Mouse (Mus musculus): Measurements from ENCODE around the gene Plxnd1. TPM values are rescaled to one million over a fixed set of nuclear protein-coding genes. Genes with fewer than 3 reads are reported as not detected.

Plxnd1 gene
- polyA plus RNA-seq, 1 experiment from 2014 or later = 8.5 TPM

DNA sequence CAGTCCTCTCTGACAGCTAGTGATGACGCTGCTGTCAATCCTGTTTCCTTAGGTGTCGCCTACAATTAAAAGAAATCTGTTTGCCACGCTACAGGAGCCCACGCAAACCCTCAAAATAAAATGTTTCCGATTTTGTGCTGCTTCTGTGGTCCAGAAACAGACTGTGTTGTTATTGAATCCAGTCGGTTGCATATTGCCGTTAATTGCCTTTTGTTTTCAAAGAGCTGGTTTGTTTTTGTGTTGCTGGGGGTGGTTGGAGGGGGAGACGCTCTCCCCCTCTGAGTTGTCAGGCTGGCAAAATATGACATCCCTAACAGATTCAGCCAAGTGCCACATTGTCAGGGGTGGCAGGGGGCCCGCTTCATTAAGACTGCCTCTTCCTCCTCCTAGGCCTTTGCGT is 81.3 kb downstream of the Plxnd1 start:
- Histone ChIP-seq H3K4me1 (ENCODE audit: control insufficient read depth, insufficient read depth, low read depth, low read length) (peaks cover 8% of the 10 kb centered on the region), H3K36me3 (ENCODE audit: control insufficient read depth, insufficient read depth, low read length) (peaks cover 1% of the 10 kb centered on the region), H3K4me2 (ENCODE audit: low read length) (no peak overlapping the region), H3K9ac (ENCODE audit: low read depth, low read length) (no peak overlapping the region), H3K27me3 (replicated peaks; ENCODE audit: control insufficient read depth, insufficient read depth, low read length) (no peaks in the 10 kb centered on the region), H3K27ac (ENCODE audit: low read depth, low read length) (no peak overlapping the region; the same call in 1 of the 2 replicates), H3K4me3 (ENCODE audit: low read length) (no peak overlapping the region), H3K9me3 (ENCODE audit: control insufficient read depth, low read length) (no peaks in the 10 kb centered on the region)
- no peak for ATAC-seq
- WGBS = 76% methylated on average over 10 of the region's 10 CpGs

DNA sequence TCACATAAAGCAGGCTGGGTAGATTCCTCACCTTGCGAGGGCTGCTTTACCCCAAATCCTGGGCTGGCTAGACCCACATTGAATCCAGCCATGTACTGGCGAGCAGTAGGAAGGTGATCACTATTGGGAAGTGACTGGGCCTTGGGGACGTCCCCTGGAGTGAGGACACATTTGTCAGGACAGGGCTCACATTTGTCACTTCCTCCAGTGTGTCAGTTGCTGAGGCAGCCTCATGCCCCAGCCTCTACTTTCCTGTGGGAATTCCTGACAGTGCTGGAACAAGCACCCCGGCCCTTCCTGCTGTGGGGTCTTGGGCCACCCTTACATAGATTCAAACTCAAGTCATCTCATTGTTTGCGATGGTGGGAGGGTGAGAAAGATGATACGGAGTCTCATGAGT is 83.0 kb downstream of the Plxnd1 start:
- Histone ChIP-seq H3K36me3 (ENCODE audit: control insufficient read depth, insufficient read depth, low read length) (no peaks in the 10 kb centered on the region), H3K27me3 (replicated peaks; ENCODE audit: control insufficient read depth, insufficient read depth, low read length) (no peaks in the 10 kb centered on the region), H3K4me3 (ENCODE audit: low read length) (no peak overlapping the region), H3K4me1 (ENCODE audit: control insufficient read depth, insufficient read depth, low read depth, low read length) (peaks cover 8% of the 10 kb centered on the region), H3K4me2 (ENCODE audit: low read length) (no peak overlapping the region), H3K27ac (ENCODE audit: low read depth, low read length) (no peak overlapping the region), H3K9ac (ENCODE audit: low read depth, low read length) (no peak overlapping the region), H3K9me3 (ENCODE audit: control insufficient read depth, low read length) (no peaks in the 10 kb centered on the region)
- WGBS = 83% methylated on average over 6 of the region's 6 CpGs
- ATAC-seq = no peak

DNA sequence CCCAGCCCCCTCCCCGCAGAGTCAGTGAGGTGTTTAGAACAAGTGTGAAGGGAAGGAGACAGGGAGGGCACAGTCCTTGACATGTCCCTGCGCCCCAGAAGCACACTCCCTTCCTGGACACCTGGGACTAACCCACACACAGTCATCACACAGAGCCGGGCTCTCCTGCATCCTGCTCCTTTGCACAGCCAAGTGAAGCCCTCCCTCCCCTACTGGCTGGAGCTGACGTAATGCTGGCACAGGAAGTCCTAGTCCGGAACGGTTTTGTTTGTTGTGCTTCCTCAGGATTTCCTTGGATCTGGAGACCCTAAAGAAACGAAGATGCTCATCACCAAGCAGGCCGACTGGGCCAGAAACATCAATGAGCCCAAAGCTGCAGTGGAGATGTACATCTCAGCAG is 84.9 kb downstream of the Plxnd1 start:
- no peak overlapping the region for H3K9ac ChIP-seq (ENCODE audit: low read depth, low read length)

DNA sequence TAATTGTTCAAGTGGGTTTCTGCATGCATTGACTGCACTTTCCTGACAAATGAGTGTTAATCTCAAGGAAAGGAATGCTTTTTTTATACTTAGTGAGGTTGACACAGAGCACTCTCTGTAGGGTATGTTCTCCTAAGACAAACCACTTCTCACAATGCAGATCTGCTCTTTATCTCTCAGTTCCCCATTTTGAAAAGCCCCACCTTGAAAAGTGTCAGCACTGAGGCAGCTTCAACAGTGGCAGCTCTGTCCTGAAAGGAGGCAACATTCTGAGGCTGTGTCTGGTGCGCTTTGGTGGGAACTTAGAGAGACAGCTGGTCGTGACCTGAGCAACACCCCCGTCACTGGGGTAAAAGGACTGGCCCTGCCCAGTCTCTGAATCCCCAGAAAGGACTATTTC is 85.8 kb downstream of the Plxnd1 start:
- Histone ChIP-seq H3K27ac (ENCODE audit: low read depth, low read length) (no peak overlapping the region), H3K4me1 (ENCODE audit: control insufficient read depth, insufficient read depth, low read depth, low read length) (peaks cover 4% of the 10 kb centered on the region), H3K4me2 (ENCODE audit: low read length) (no peak overlapping the region), H3K36me3 (ENCODE audit: control insufficient read depth, insufficient read depth, low read length) (no peaks in the 10 kb centered on the region), H3K27me3 (replicated peaks; ENCODE audit: control insufficient read depth, insufficient read depth, low read length) (no peaks in the 10 kb centered on the region), H3K9me3 (ENCODE audit: control insufficient read depth, low read length) (no peaks in the 10 kb centered on the region), H3K4me3 (ENCODE audit: low read length) (no peak overlapping the region), H3K9ac (ENCODE audit: low read depth, low read length) (no peak overlapping the region)
- no peak for ATAC-seq
- WGBS = 62% methylated on average over 3 of the region's 3 CpGs

More for the DNA sequence above, 84.9 kb downstream of the Plxnd1 start:
- no peak overlapping the region for H3K27ac ChIP-seq (ENCODE audit: low read depth, low read length)
- no peak overlapping the region for H3K4me2 ChIP-seq (ENCODE audit: low read length)
- no peaks in the 10 kb centered on the region for H3K36me3 ChIP-seq (ENCODE audit: control insufficient read depth, insufficient read depth, low read length)
- peaks cover 4% of the 10 kb centered on the region for H3K4me1 ChIP-seq (ENCODE audit: control insufficient read depth, insufficient read depth, low read depth, low read length)
- 67% methylated on average over 8 of the region's 8 CpGs for WGBS
- no peak overlapping the region for H3K4me3 ChIP-seq (ENCODE audit: low read length)
- ATAC-seq = 0 out of 2 replicates have a peak, but pooled peaks have one; percentile 31
- no peaks in the 10 kb centered on the region for H3K27me3 ChIP-seq (replicated peaks; ENCODE audit: control insufficient read depth, insufficient read depth, low read length)
- H3K9me3 ChIP-seq (ENCODE audit: control insufficient read depth, low read length) = no peaks in the 10 kb centered on the region

DNA sequence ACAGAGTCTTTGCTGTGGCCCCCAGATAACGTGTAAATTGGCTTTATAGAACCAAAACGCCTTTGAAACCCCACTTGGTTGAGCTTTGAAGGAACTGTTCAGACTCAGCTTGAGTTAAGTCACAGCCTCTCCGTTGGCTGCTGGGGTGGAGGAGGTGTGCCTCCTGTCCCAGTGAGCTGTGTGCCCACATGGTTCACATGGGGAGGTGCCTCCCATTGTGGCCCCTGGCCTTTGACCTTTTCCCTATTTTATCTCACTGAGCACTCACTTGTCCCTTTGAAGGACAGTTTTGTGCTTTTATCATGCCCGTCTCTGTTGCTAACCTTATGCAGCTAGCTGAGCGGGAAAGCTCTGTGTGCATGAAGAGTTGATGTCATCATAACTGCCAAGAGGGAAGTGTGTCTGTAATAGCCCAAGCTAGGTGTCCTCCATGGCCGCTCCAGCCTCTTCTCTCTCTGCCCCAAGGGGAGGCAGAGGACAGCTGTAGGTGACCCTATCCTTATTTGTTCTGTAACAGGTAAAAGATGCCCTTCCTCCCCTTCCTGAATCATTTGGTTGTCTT is 86.3 kb downstream of the Plxnd1 start:
- Histone ChIP-seq H3K36me3 (ENCODE audit: control insufficient read depth, insufficient read depth, low read length) (no peaks in the 10 kb centered on the region), H3K4me1 (ENCODE audit: control insufficient read depth, insufficient read depth, low read depth, low read length) (no peaks in the 10 kb centered on the region), H3K27me3 (replicated peaks; ENCODE audit: control insufficient read depth, insufficient read depth, low read length) (no peaks in the 10 kb centered on the region), H3K9ac (ENCODE audit: low read depth, low read length) (no peak overlapping the region), H3K9me3 (ENCODE audit: control insufficient read depth, low read length) (no peaks in the 10 kb centered on the region), H3K4me3 (ENCODE audit: low read length) (no peak overlapping the region), H3K27ac (ENCODE audit: low read depth, low read length) (no peak overlapping the region), H3K4me2 (ENCODE audit: low read length) (no peak overlapping the region)
- no peak for ATAC-seq
- WGBS = 37% methylated on average over 6 of the region's 6 CpGs

DNA sequence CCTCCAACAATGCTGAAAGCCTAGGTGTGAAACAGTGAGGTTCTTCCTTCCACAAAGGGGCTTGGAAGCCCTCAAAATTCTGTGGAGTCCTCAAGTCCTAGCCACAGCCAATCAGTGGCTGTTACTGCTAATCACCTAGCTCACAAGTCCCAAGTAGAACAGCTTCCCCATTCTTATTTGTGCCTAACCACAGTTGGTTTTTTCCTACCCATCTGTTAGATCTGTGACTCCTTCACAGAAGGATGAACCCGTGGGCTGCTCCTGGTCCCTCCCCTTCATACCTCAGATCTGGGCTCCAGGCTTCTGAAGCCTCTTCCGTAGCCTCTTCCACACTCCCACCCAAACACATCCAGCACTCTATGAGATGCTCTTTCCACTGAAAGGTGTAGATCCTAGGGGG is 87.9 kb downstream of the Plxnd1 start:
- no peak overlapping the region for H3K27ac ChIP-seq (ENCODE audit: low read depth, low read length)
- H3K4me3 ChIP-seq (ENCODE audit: low read length) = no peak overlapping the region
- no peak overlapping the region for H3K4me2 ChIP-seq (ENCODE audit: low read length)
- ATAC-seq = no peak
- peaks cover 3% of the 10 kb centered on the region; the same call in 1 of the 2 replicates for H3K36me3 ChIP-seq (ENCODE audit: control insufficient read depth, insufficient read depth, low read length)
- H3K27me3 ChIP-seq (replicated peaks; ENCODE audit: control insufficient read depth, insufficient read depth, low read length) = no peaks in the 10 kb centered on the region
- no peaks in the 10 kb centered on the region for H3K4me1 ChIP-seq (ENCODE audit: control insufficient read depth, insufficient read depth, low read depth, low read length)
- 92% methylated on average over 2 of the region's 2 CpGs for WGBS
- H3K9me3 ChIP-seq (ENCODE audit: control insufficient read depth, low read length) = no peaks in the 10 kb centered on the region
- no peak overlapping the region for H3K9ac ChIP-seq (ENCODE audit: low read depth, low read length)

DNA sequence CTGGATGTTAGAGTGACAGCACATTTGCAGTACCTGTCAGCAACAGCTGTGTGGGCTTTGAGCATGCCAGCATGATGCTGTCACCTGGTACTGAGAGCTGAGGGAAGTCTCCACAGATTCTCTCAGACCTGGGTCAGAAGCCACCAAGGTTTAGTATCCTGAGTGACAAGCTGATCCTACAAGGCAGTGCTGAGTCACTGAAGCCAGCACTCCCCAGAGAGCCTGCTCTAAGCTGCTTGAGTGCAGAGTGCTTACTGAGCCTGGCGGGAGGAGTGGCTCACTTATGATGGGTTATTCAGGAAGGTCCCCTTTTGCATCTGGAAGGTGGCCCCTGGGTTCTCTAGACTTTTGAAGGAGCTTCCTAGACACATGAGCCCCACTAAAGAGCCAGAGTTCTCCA is 88.3 kb downstream of the Plxnd1 start:
- H3K36me3 ChIP-seq (ENCODE audit: control insufficient read depth, insufficient read depth, low read length) = peaks cover 3% of the 10 kb centered on the region; the same call in 1 of the 2 replicates
- peaks cover 1% of the 10 kb centered on the region; the same call in 1 of the 2 replicates for H3K4me1 ChIP-seq (ENCODE audit: control insufficient read depth, insufficient read depth, low read depth, low read length)
- WGBS = 81% methylated on average over 1 of the region's 1 CpGs
- no peaks in the 10 kb centered on the region for H3K9me3 ChIP-seq (ENCODE audit: control insufficient read depth, low read length)
- no peak overlapping the region for H3K4me2 ChIP-seq (ENCODE audit: low read length)
- no peak for ATAC-seq
- H3K27me3 ChIP-seq (replicated peaks; ENCODE audit: control insufficient read depth, insufficient read depth, low read length) = no peaks in the 10 kb centered on the region
- H3K27ac ChIP-seq (ENCODE audit: low read depth, low read length) = no peak overlapping the region
- H3K9ac ChIP-seq (ENCODE audit: low read depth, low read length) = no peak overlapping the region
- no peak overlapping the region for H3K4me3 ChIP-seq (ENCODE audit: low read length)

DNA sequence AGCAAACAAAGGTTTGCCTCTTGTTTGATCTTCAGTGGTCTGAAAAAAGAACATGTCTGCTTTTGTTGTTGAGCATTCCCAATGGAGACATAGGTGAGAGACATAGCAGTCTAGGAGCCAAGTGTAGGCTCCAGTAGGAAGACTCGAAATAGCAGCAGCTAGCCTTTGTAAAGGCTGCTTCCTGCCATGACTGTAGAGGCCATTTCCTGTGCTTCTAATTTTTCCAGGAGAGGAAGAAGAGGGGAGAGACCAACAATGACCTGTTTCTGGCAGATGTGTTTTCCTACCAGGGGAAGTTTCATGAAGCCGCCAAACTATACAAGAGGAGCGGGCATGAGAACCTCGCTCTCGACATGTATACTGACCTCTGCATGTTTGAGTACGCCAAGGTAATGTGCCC is 89.2 kb downstream of the Plxnd1 start:
- H3K27me3 ChIP-seq (replicated peaks; ENCODE audit: control insufficient read depth, insufficient read depth, low read length) = no peaks in the 10 kb centered on the region
- H3K9me3 ChIP-seq (ENCODE audit: control insufficient read depth, low read length) = no peaks in the 10 kb centered on the region
- no peak overlapping the region for H3K9ac ChIP-seq (ENCODE audit: low read depth, low read length)
- ATAC-seq = no peak
- peaks cover 3% of the 10 kb centered on the region; the same call in 1 of the 2 replicates for H3K36me3 ChIP-seq (ENCODE audit: control insufficient read depth, insufficient read depth, low read length)
- H3K4me3 ChIP-seq (ENCODE audit: low read length) = no peak overlapping the region
- no peak overlapping the region for H3K27ac ChIP-seq (ENCODE audit: low read depth, low read length)
- 93% methylated on average over 6 of the region's 6 CpGs for WGBS
- H3K4me2 ChIP-seq (ENCODE audit: low read length) = no peak overlapping the region
- H3K4me1 ChIP-seq (ENCODE audit: control insufficient read depth, insufficient read depth, low read depth, low read length) = peaks cover 2% of the 10 kb centered on the region; the same call in 1 of the 2 replicates

All from hindbrain, embryonic 16.5 days (tissue).